Comparison of ENCODE assay signal across 14 mouse cellular contexts in genomic region chr2:73276141-73276571, GRCm38 (mm10). TPM values are rescaled to one million over a fixed set of nuclear protein-coding genes. Genes with fewer than 3 reads are reported as not detected.
DNase-seq lines count a peak whose midpoint lies in the region; ATAC-seq and TF ChIP-seq lines count a peak whose summit lies in the region.
"Had no signal": no experiment of that assay in that cellular context is flagged by ENCODE, and none has a peak within 500 bp of the region (broad histone marks: within the 10 kb centered on the region; RNA-seq: fewer than 3 reads in every experiment).

No protein-coding gene starts in this region.

- H3K4me1 ChIP-seq in embryonic facial prominence, embryonic 14.5 days (ENCODE audit: control insufficient read depth, insufficient read depth, low read length), result peaks cover 26% of the 10 kb centered on the region
- peaks cover 68% of the 10 kb centered on the region for H3K4me1 ChIP-seq in limb, embryonic 10.5 days
- peaks cover 10% of the 10 kb centered on the region for H3K4me1 ChIP-seq in olfactory bulb, adult 2 months (ENCODE audit: control insufficient read depth, insufficient read depth, low read length)

- peaks cover 85% of the 10 kb centered on the region for H3K27me3 ChIP-seq in embryonic facial prominence, embryonic 14.5 days (replicated peaks; ENCODE audit: control insufficient read depth, insufficient read depth, low read length)
- H3K27me3 ChIP-seq in limb, embryonic 10.5 days (ENCODE audit: low read depth, poor library complexity, severe bottlenecking), result peaks cover 98% of the 10 kb centered on the region

- peak overlapping the region; percentile 26; the same call in 1 of the 2 replicates for H3K4me2 ChIP-seq in embryonic facial prominence, embryonic 14.5 days (ENCODE audit: low read depth, low read length)

- peak overlapping the region; percentile 24 for H3K4me3 ChIP-seq in embryonic facial prominence, embryonic 14.5 days (ENCODE audit: low read depth, low read length)
- H3K4me3 ChIP-seq in limb, embryonic 10.5 days, result no peak overlapping the region
- peak overlapping the region; percentile 21; the same call in 1 of the 2 replicates for H3K4me3 ChIP-seq in olfactory bulb, adult 2 months (ENCODE audit: insufficient read depth, low read depth, low read length)
- H3K4me3 ChIP-seq: kidney, embryonic 15.5 days had no signal

- TF ChIP-seq CTCF in olfactory bulb, adult 2 months (IDR thresholded peaks at IDR 0.05; ENCODE audit: insufficient read depth, low read depth, low read length), result no peak

- no peaks in the 10 kb centered on the region for H3K36me3 ChIP-seq in embryonic facial prominence, embryonic 14.5 days (ENCODE audit: control insufficient read depth, insufficient read depth, low read length)
- H3K36me3 ChIP-seq in limb, embryonic 10.5 days, result no peaks in the 10 kb centered on the region
- H3K36me3 ChIP-seq: kidney, embryonic 15.5 days; limb, embryonic 12.5 days had no signal

- H3K27ac ChIP-seq in embryonic facial prominence, embryonic 14.5 days (replicated peaks; ENCODE audit: low read depth, low read length), result no peak overlapping the region
- no peak overlapping the region for H3K27ac ChIP-seq in limb, embryonic 10.5 days
- H3K27ac ChIP-seq in olfactory bulb, adult 2 months (ENCODE audit: insufficient read depth, low read depth, low read length), result peak overlapping the region; percentile 91
- H3K27ac ChIP-seq: kidney, embryonic 15.5 days; limb, embryonic 12.5 days; macrophage had no signal

- H3K9ac ChIP-seq in embryonic facial prominence, embryonic 14.5 days (ENCODE audit: low read depth, low read length), result no peak overlapping the region; the same call in 1 of the 2 replicates
- H3K9ac ChIP-seq: kidney, embryonic 15.5 days; limb, embryonic 12.5 days had no signal

- WGBS in embryonic facial prominence, embryonic 14.5 days, result 4% methylated on average over 6 of the region's 6 CpGs
- under 1% methylated on average over 6 of the region's 6 CpGs for WGBS in limb, embryonic 10.5 days
- WGBS in olfactory bulb, adult 2 months, result 2% methylated on average over 6 of the region's 6 CpGs

- no peak for ATAC-seq in embryonic facial prominence, embryonic 14.5 days (ENCODE audit: low read depth)
- no peak for ATAC-seq in frontal cortex, adult (ENCODE audit: low TSS enrichment)
- no peak for ATAC-seq in granulocyte monocyte progenitor cell, adult 5-6 weeks (replicated peaks; ENCODE audit: poor library complexity, severe bottlenecking)

- no peaks in the 10 kb centered on the region for H3K9me3 ChIP-seq in embryonic facial prominence, embryonic 14.5 days (ENCODE audit: control insufficient read depth, low read length)
- no peaks in the 10 kb centered on the region for H3K9me3 ChIP-seq in limb, embryonic 10.5 days (replicated peaks)
- H3K9me3 ChIP-seq: kidney, embryonic 15.5 days; limb, embryonic 12.5 days had no signal

- peak; percentile 45 for DNase-seq in retina, postnatal 1 day
- DNase-seq in retina, embryonic 14.5 days (ENCODE audit: low spot score), result no peak
- peak; percentile 7 for DNase-seq in embryonic facial prominence, embryonic 14.5 days (ENCODE audit: low spot score)
- DNase-seq in limb, embryonic 10.5 days (ENCODE audit: low spot score), result peak; percentile 37
- DNase-seq in kidney, postnatal 10 days, result no peak
- DNase-seq: thymus, adult 2 months had no signal

- TF ChIP-seq POLR2A in olfactory bulb, adult 2 months (IDR thresholded peaks at IDR 0.05; ENCODE audit: insufficient read depth, low read depth, low read length), result no peak

RNA-seq across cellular contexts. Expression of gene Sp9, which starts 4.4 kb away (rescaled TPM):
- 1.2 and 1.5 TPM in 2 replicates for polyA plus RNA-seq in embryonic facial prominence, embryonic 14.5 days (2014; fragmentation: Nextera tagmentation; extraction: Ambion mirVana)
- 0.19 and 0.36 TPM in 2 replicates for polyA plus RNA-seq in limb, embryonic 10.5 days (2016; fragmentation: Nextera tagmentation; extraction: Ambion mirVana)
- polyA plus RNA-seq in olfactory bulb, adult 2 months (2012; ENCODE audit: insufficient read depth, insufficient read length, low replicate concordance, missing spikeins), result not detected in 2 replicates
- total RNA-seq in granulocyte monocyte progenitor cell, adult 5-6 weeks (2014; fragmentation: Nextera tagmentation), result not detected in 2 replicates
- not detected in 2 replicates for total RNA-seq in granulocyte monocyte progenitor cell, adult 5-6 weeks (2017)
- total RNA-seq: adrenal gland, adult 18-20 months had no signal
- polyA plus RNA-seq: heart, embryonic 14.5 days; thymus, adult 2 months had no signal

RNA-seq across cellular contexts. Expression of gene Scrn3, which starts 36.2 kb away (rescaled TPM):
- 12.7 and 14.2 TPM in 2 replicates for polyA plus RNA-seq in embryonic facial prominence, embryonic 14.5 days (2014; fragmentation: Nextera tagmentation; extraction: Ambion mirVana)
- polyA plus RNA-seq in limb, embryonic 10.5 days (2016; fragmentation: Nextera tagmentation; extraction: Ambion mirVana), result 14.7 and 16.5 TPM in 2 replicates
- polyA plus RNA-seq in olfactory bulb, adult 2 months (2012; ENCODE audit: insufficient read depth, insufficient read length, low replicate concordance, missing spikeins), result not detected in 2 replicates
- 5.5 and 9.2 TPM in 2 replicates for total RNA-seq in granulocyte monocyte progenitor cell, adult 5-6 weeks (2014; fragmentation: Nextera tagmentation)
- 9.0 and 9.6 TPM in 2 replicates for total RNA-seq in granulocyte monocyte progenitor cell, adult 5-6 weeks (2017)

RNA-seq across cellular contexts. Expression of gene Cir1, which starts 36.3 kb away (rescaled TPM):
- 23.8 and 25.5 TPM in 2 replicates for polyA plus RNA-seq in embryonic facial prominence, embryonic 14.5 days (2014; fragmentation: Nextera tagmentation; extraction: Ambion mirVana)
- 12.2 and 14.3 TPM in 2 replicates for polyA plus RNA-seq in limb, embryonic 10.5 days (2016; fragmentation: Nextera tagmentation; extraction: Ambion mirVana)
- not detected in 2 replicates for polyA plus RNA-seq in olfactory bulb, adult 2 months (2012; ENCODE audit: insufficient read depth, insufficient read length, low replicate concordance, missing spikeins)
- total RNA-seq in granulocyte monocyte progenitor cell, adult 5-6 weeks (2014; fragmentation: Nextera tagmentation), result 9.9 and 11.6 TPM in 2 replicates
- total RNA-seq in granulocyte monocyte progenitor cell, adult 5-6 weeks (2017), result 14.0 and 14.1 TPM in 2 replicates

RNA-seq across cellular contexts. Expression of gene Ola1, which starts 57.4 kb away (rescaled TPM):
- 90.7 and 98.7 TPM in 2 replicates for polyA plus RNA-seq in embryonic facial prominence, embryonic 14.5 days (2014; fragmentation: Nextera tagmentation; extraction: Ambion mirVana)
- 107 and 112 TPM in 2 replicates for polyA plus RNA-seq in limb, embryonic 10.5 days (2016; fragmentation: Nextera tagmentation; extraction: Ambion mirVana)
- polyA plus RNA-seq in olfactory bulb, adult 2 months (2012; ENCODE audit: insufficient read depth, insufficient read length, low replicate concordance, missing spikeins), result 370 TPM in 1 of 2 replicates, not detected in the other
- 114 and 138 TPM in 2 replicates for total RNA-seq in granulocyte monocyte progenitor cell, adult 5-6 weeks (2014; fragmentation: Nextera tagmentation)
- 177 and 178 TPM in 2 replicates for total RNA-seq in granulocyte monocyte progenitor cell, adult 5-6 weeks (2017)

Comparison
In these comparisons a context has a peak if more than half of its experiments do, and no peak if none do; other contexts are left out.
1. DNase-seq: peak in retina, postnatal 1 day (single experiment), embryonic facial prominence, embryonic 14.5 days (single experiment) and limb, embryonic 10.5 days (single experiment); none in retina, embryonic 14.5 days (single experiment) and kidney, postnatal 10 days (single experiment).
2. RNA of gene Scrn3, which starts 36.2 kb away (polyA plus RNA-seq): 14.7 to 16.5 TPM in limb, embryonic 10.5 days and 12.7 to 14.2 TPM in embryonic facial prominence, embryonic 14.5 days; not detected in olfactory bulb, adult 2 months; every median in the first group is over 10 times any median in the second.